Mouse (Mus musculus): ENCODE results near the gene Eme1. TPM values are rescaled to one million over a fixed set of nuclear protein-coding genes. Genes with fewer than 3 reads are reported as not detected.

Gene Eme1
- total and polyA plus RNA-seq, 2 experiments from 2014 or later, result 2.4 to 7.6 TPM

GRCm38 (mm10) chr11:94601321-94602281 lies 52.2 kb downstream of the Eme1 start, which contains the start of gene Acsf2:
Gene Acsf2, minus strand, starts transcription at chr11:94601871.
- no peaks in the 10 kb centered on the region for H3K27me3 ChIP-seq (ENCODE audit: control insufficient read depth, insufficient read depth, low read length)
- no peak for TF ChIP-seq CTCF (IDR thresholded peaks at IDR 0.05; ENCODE audit: low read depth)
- no peak for TF ChIP-seq EP300 (IDR thresholded peaks at IDR 0.05; ENCODE audit: low read depth)
- H3K9me3 ChIP-seq (replicated peaks; ENCODE audit: control insufficient read depth, low read length), result no peaks in the 10 kb centered on the region
- H3K27ac ChIP-seq (ENCODE audit: low read depth), result peak within 1 kb of the TSS; percentile 53
- 2% methylated on average over 46 of the region's 52 CpGs for WGBS
- H3K36me3 ChIP-seq (replicated peaks; ENCODE audit: control insufficient read depth, insufficient read depth, low read length), result no peaks in the 10 kb centered on the region
- H3K4me1 ChIP-seq (ENCODE audit: control insufficient read depth, insufficient read depth), result peaks cover 9% of the 10 kb centered on the region
- peak within 1 kb of the TSS; percentile 76 for H3K9ac ChIP-seq (replicated peaks; ENCODE audit: low read depth, low read length)
- DNase-seq (ENCODE audit: low spot score) (peak; percentile 49), ATAC-seq (ENCODE audit: insufficient read depth, low read depth) (peak; percentile 86)
- peak within 1 kb of the TSS; percentile 59 for H3K4me3 ChIP-seq (ENCODE audit: low read depth, low read length)
- H3K4me2 ChIP-seq (ENCODE audit: low read depth, low read length), result peak within 1 kb of the TSS; percentile 84

- H3K4me3 ChIP-seq (ENCODE audit: low read depth, low read length), result no peak overlapping the region
- peaks cover 9% of the 10 kb centered on the region for H3K4me1 ChIP-seq (ENCODE audit: control insufficient read depth, insufficient read depth)
- H3K27me3 ChIP-seq (ENCODE audit: control insufficient read depth, insufficient read depth, low read length), result no peaks in the 10 kb centered on the region
- no peak overlapping the region for H3K4me2 ChIP-seq (ENCODE audit: low read depth, low read length)
- H3K27ac ChIP-seq (ENCODE audit: low read depth), result no peak overlapping the region
- TF ChIP-seq CTCF (IDR thresholded peaks at IDR 0.05; ENCODE audit: low read depth) (no peak), EP300 (IDR thresholded peaks at IDR 0.05; ENCODE audit: low read depth) (no peak)
- WGBS, result 89% methylated on average over 7 of the region's 7 CpGs
- no peak for ATAC-seq (ENCODE audit: insufficient read depth, low read depth)
- no peak for DNase-seq (ENCODE audit: low spot score)
- no peaks in the 10 kb centered on the region for H3K36me3 ChIP-seq (replicated peaks; ENCODE audit: control insufficient read depth, insufficient read depth, low read length)
- no peak overlapping the region for H3K9ac ChIP-seq (replicated peaks; ENCODE audit: low read depth, low read length)
- H3K9me3 ChIP-seq (replicated peaks; ENCODE audit: control insufficient read depth, low read length), result no peaks in the 10 kb centered on the region
Observed at GRCm38 (mm10) chr11:94600447-94600846, 53.3 kb downstream of the Eme1 start.

- WGBS, result 76% methylated on average over 6 of the region's 6 CpGs
- H3K9ac ChIP-seq (replicated peaks; ENCODE audit: low read depth, low read length), result no peak overlapping the region
Observed at GRCm38 (mm10) chr11:94598437-94599120, 55.2 kb downstream of the Eme1 start.

GRCm38 (mm10) chr11:94597319-94597718 lies 56.4 kb downstream of the Eme1 start:
- 36% methylated on average over 4 of the region's 4 CpGs for WGBS
- no peaks in the 10 kb centered on the region for H3K9me3 ChIP-seq (replicated peaks; ENCODE audit: control insufficient read depth, low read length)
- H3K4me3 ChIP-seq (ENCODE audit: low read depth, low read length), result no peak overlapping the region
- H3K36me3 ChIP-seq (replicated peaks; ENCODE audit: control insufficient read depth, insufficient read depth, low read length), result no peaks in the 10 kb centered on the region
- H3K9ac ChIP-seq (replicated peaks; ENCODE audit: low read depth, low read length), result no peak overlapping the region
- ATAC-seq (ENCODE audit: insufficient read depth, low read depth), result no peak
- H3K27ac ChIP-seq (ENCODE audit: low read depth), result no peak overlapping the region
- no peak overlapping the region for H3K4me2 ChIP-seq (ENCODE audit: low read depth, low read length)
- peaks cover 7% of the 10 kb centered on the region for H3K4me1 ChIP-seq (ENCODE audit: control insufficient read depth, insufficient read depth)
- H3K27me3 ChIP-seq (ENCODE audit: control insufficient read depth, insufficient read depth, low read length), result no peaks in the 10 kb centered on the region
- TF ChIP-seq CTCF (IDR thresholded peaks at IDR 0.05; ENCODE audit: low read depth) (no peak), EP300 (IDR thresholded peaks at IDR 0.05; ENCODE audit: low read depth) (no peak)
- DNase-seq (ENCODE audit: low spot score), result no peak

More at GRCm38 (mm10) chr11:94598437-94599120, 55.2 kb downstream of the Eme1 start:
- no peak overlapping the region for H3K4me2 ChIP-seq (ENCODE audit: low read depth, low read length)
- TF ChIP-seq EP300 (IDR thresholded peaks at IDR 0.05; ENCODE audit: low read depth) (no peak), CTCF (IDR thresholded peaks at IDR 0.05; ENCODE audit: low read depth) (peak; percentile 16; the same call in 1 of the 2 replicates)
- ATAC-seq (ENCODE audit: insufficient read depth, low read depth) (no peak), DNase-seq (ENCODE audit: low spot score) (no peak)
- no peak overlapping the region for H3K4me3 ChIP-seq (ENCODE audit: low read depth, low read length)
- H3K36me3 ChIP-seq (replicated peaks; ENCODE audit: control insufficient read depth, insufficient read depth, low read length), result no peaks in the 10 kb centered on the region
- no peaks in the 10 kb centered on the region for H3K27me3 ChIP-seq (ENCODE audit: control insufficient read depth, insufficient read depth, low read length)
- H3K4me1 ChIP-seq (ENCODE audit: control insufficient read depth, insufficient read depth), result peaks cover 9% of the 10 kb centered on the region
- no peaks in the 10 kb centered on the region for H3K9me3 ChIP-seq (replicated peaks; ENCODE audit: control insufficient read depth, low read length)
- no peak overlapping the region for H3K27ac ChIP-seq (ENCODE audit: low read depth)

- 68% methylated on average over 7 of the region's 7 CpGs for WGBS
- no peak overlapping the region for H3K4me2 ChIP-seq (ENCODE audit: low read depth, low read length)
- H3K27ac ChIP-seq (ENCODE audit: low read depth), result no peak overlapping the region; the same call in 1 of the 2 replicates
Observed at GRCm38 (mm10) chr11:94596311-94596852, 57.4 kb downstream of the Eme1 start.

More at GRCm38 (mm10) chr11:94596311-94596852, 57.4 kb downstream of the Eme1 start:
- DNase-seq (ENCODE audit: low spot score), result no peak
- Histone ChIP-seq H3K4me1 (ENCODE audit: control insufficient read depth, insufficient read depth) (peaks cover 2% of the 10 kb centered on the region; the same call in 1 of the 2 replicates), H3K36me3 (replicated peaks; ENCODE audit: control insufficient read depth, insufficient read depth, low read length) (no peaks in the 10 kb centered on the region), H3K9me3 (replicated peaks; ENCODE audit: control insufficient read depth, low read length) (no peaks in the 10 kb centered on the region), H3K4me3 (ENCODE audit: low read depth, low read length) (no peak overlapping the region), H3K9ac (replicated peaks; ENCODE audit: low read depth, low read length) (no peak overlapping the region), H3K27me3 (ENCODE audit: control insufficient read depth, insufficient read depth, low read length) (no peaks in the 10 kb centered on the region)
- no peak for ATAC-seq (ENCODE audit: insufficient read depth, low read depth)
- TF ChIP-seq CTCF (IDR thresholded peaks at IDR 0.05; ENCODE audit: low read depth) (no peak), EP300 (IDR thresholded peaks at IDR 0.05; ENCODE audit: low read depth) (no peak)

Other genes with a start within 250 kb of the Eme1 start
- gene Cacna1g, start 179.8 kb downstream of the Eme1 start, total RNA-seq (2014; rRNA removed; ENCODE audit: low replicate concordance), result 29.6 and 46.2 TPM in 2 replicates
- gene Cacna1g, start 179.8 kb downstream of the Eme1 start, polyA plus RNA-seq (2015; fragmentation: Nextera tagmentation; extraction: Ambion mirVana), result 6.9 and 7.4 TPM in 2 replicates
- not detected in 2 replicates for gene Spata20, start 167.8 kb downstream of the Eme1 start, total RNA-seq (2014; rRNA removed; ENCODE audit: low replicate concordance)
- gene Spata20, start 167.8 kb downstream of the Eme1 start, polyA plus RNA-seq (2015; fragmentation: Nextera tagmentation; extraction: Ambion mirVana), result 0.30 and 0.56 TPM in 2 replicates
- gene Epn3, start 154.0 kb downstream of the Eme1 start, total RNA-seq (2014; rRNA removed; ENCODE audit: low replicate concordance), result 32.5 and 44.4 TPM in 2 replicates
- gene Epn3, start 154.0 kb downstream of the Eme1 start, polyA plus RNA-seq (2015; fragmentation: Nextera tagmentation; extraction: Ambion mirVana), result 11.4 and 13.3 TPM in 2 replicates
- 3.2 and 4.7 TPM in 2 replicates for gene Mycbpap, start 132.2 kb downstream of the Eme1 start, total RNA-seq (2014; rRNA removed; ENCODE audit: low replicate concordance)
- 3.5 and 3.7 TPM in 2 replicates for gene Mycbpap, start 132.2 kb downstream of the Eme1 start, polyA plus RNA-seq (2015; fragmentation: Nextera tagmentation; extraction: Ambion mirVana)
- 14.5 and 17.7 TPM in 2 replicates for gene Rsad1, start 104.7 kb downstream of the Eme1 start, total RNA-seq (2014; rRNA removed; ENCODE audit: low replicate concordance)
- gene Rsad1, start 104.7 kb downstream of the Eme1 start, polyA plus RNA-seq (2015; fragmentation: Nextera tagmentation; extraction: Ambion mirVana), result 9.2 and 9.8 TPM in 2 replicates
- gene Chad, start 88.9 kb downstream of the Eme1 start, total RNA-seq (2014; rRNA removed; ENCODE audit: low replicate concordance), result not detected in 2 replicates
- 0.36 and 4.4 TPM in 2 replicates for gene Chad, start 88.9 kb downstream of the Eme1 start, polyA plus RNA-seq (2015; fragmentation: Nextera tagmentation; extraction: Ambion mirVana)
- gene Acsf2, start 52.1 kb downstream of the Eme1 start, total RNA-seq (2014; rRNA removed; ENCODE audit: low replicate concordance), result 6.6 and 8.9 TPM in 2 replicates
- 2.6 and 2.7 TPM in 2 replicates for gene Acsf2, start 52.1 kb downstream of the Eme1 start, polyA plus RNA-seq (2015; fragmentation: Nextera tagmentation; extraction: Ambion mirVana)
- 71.9 and 73.3 TPM in 2 replicates for gene Lrrc59, start 24.2 kb downstream of the Eme1 start, total RNA-seq (2014; rRNA removed; ENCODE audit: low replicate concordance)
- gene Lrrc59, start 24.2 kb downstream of the Eme1 start, polyA plus RNA-seq (2015; fragmentation: Nextera tagmentation; extraction: Ambion mirVana), result 62.2 and 67.0 TPM in 2 replicates
- 45.2 and 63.8 TPM in 2 replicates for gene Mrpl27, start 197 bp downstream of the Eme1 start, total RNA-seq (2014; rRNA removed; ENCODE audit: low replicate concordance)
- 167 and 170 TPM in 2 replicates for gene Mrpl27, start 197 bp downstream of the Eme1 start, polyA plus RNA-seq (2015; fragmentation: Nextera tagmentation; extraction: Ambion mirVana)
- 23.3 and 25.4 TPM in 2 replicates for gene Xylt2, start 23.6 kb upstream of the Eme1 start, total RNA-seq (2014; rRNA removed; ENCODE audit: low replicate concordance)
- gene Xylt2, start 23.6 kb upstream of the Eme1 start, polyA plus RNA-seq (2015; fragmentation: Nextera tagmentation; extraction: Ambion mirVana), result 7.0 and 7.5 TPM in 2 replicates
- gene Gm11541, start 50.5 kb upstream of the Eme1 start, total RNA-seq (2014; rRNA removed; ENCODE audit: low replicate concordance), result not detected in 2 replicates
- 0.08 and 0.11 TPM in 2 replicates for gene Gm11541, start 50.5 kb upstream of the Eme1 start, polyA plus RNA-seq (2015; fragmentation: Nextera tagmentation; extraction: Ambion mirVana)
- not detected in 2 replicates for gene Cdc34b, start 87.8 kb upstream of the Eme1 start, total RNA-seq (2014; rRNA removed; ENCODE audit: low replicate concordance)
- gene Cdc34b, start 87.8 kb upstream of the Eme1 start, polyA plus RNA-seq (2015; fragmentation: Nextera tagmentation; extraction: Ambion mirVana), result 0.12 TPM in 1 of 2 replicates, not detected in the other
- not detected in 2 replicates for gene Tmem92, start 128.7 kb upstream of the Eme1 start, total RNA-seq (2014; rRNA removed; ENCODE audit: low replicate concordance)
- not detected in 2 replicates for gene Tmem92, start 128.7 kb upstream of the Eme1 start, polyA plus RNA-seq (2015; fragmentation: Nextera tagmentation; extraction: Ambion mirVana)

Measured in heart, postnatal 0 days (tissue).